Mouse (Mus musculus) embryo, embryonic 11 days (tissue): ENCODE measurements around the gene Inafm2.
A peak's percentile ranks its signal among the peaks of the same experiment; 100 is the strongest.

Source experiments
- DNase-seq: peaks from one replicate; pipeline ENCODE4 v3.0.0-alpha.2; 2015

Inafm2 gene

GRCm38 (mm10) chr2:118760311-118761025, 14.9 kb downstream of the Inafm2 start:
- DNase-seq = no peak

DNA sequence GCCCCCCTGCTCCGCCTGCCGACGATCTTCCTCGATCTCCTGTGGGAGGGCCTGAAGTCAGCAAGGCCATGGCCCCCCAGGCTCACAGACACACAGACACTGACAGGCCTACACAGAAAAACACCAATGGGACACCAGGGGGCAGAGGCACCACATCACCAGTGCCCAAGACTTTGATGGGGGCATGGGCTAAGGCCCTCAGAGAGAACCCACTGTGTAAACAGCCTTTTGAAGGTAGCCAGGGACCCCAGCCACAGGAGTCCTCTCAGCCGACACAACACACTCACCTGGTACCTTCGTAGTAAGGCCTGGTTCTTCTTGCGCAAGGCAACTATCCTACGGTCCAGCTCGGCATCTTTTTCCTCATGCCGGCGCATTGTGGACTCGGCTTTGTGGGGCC, 15.8 kb downstream of the Inafm2 start:
- no peak for DNase-seq

DNA sequence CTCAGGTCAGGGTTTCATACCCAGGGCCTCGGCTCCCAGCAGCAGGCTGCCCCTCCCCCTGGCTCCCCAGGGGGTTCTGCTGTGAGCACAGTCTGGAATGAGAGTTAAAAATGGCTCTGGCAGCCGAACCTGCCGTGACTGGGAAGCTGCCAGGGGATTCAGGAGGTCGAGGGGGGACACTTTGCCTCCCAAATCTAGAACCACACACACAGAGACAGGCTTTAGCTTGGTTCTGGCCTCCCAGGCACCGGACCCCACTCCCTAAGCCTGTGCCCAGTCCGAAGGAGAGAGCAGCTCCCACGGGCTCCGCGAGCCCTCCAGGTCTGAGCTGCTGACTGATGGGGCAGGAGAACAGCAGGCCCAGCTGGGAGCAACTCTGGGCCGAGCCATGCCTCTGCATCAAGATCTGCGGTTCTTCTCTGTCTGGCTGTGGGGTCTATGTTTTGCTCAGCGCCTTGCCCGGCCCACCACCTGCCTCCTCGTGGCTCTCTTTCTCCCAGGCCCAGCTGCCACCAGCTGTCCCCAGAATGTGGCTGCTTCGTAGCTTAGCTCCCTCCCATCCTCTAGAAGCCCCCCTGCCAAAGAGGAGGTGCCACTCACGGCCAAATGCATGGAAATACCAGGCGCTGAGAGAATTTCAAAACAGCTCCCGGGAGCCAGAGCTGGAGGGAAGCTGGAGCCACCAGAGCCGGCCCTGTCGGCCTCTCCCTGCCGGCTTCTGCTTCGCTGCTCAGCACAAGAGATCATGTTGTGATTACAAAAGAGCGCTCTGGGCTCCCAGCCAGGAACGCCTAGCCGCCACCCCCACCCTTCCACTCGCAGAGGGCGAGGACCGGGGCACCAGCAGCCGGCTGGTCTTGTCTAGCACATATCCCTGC, 16.6 kb downstream of the Inafm2 start, which contains the start of gene Ccdc9b:
Gene Ccdc9b, minus strand, starts transcription at position 756 of the 878 bp plus-strand sequence.
- peak; percentile 71 for DNase-seq

DNA sequence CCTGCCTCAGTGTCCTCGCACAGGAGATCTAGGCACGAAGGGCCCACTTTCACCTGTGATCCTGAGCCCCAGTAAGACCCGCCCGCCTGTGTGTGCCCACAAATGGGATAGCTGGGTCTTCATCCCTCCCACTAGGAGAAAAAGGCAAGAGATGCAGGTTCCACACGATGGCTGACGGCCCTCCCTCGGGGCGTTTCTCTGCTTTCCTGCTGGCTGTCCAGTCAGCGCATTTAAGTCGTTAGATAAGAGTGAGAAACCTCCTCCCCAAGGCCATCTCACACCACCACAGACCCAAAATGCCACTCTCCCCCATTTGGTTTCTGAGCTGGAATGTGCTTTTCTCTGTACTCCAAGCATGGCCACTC, 17.2 kb downstream of the Inafm2 start:
- DNase-seq = no peak

- DNase-seq = no peak
These were observed 17.9 kb downstream of the Inafm2 start for GRCm38 (mm10) chr2:118763469-118763868.

GRCm38 (mm10) chr2:118764094-118764831, 18.7 kb downstream of the Inafm2 start:
- peak; percentile 80 for DNase-seq

- DNase-seq = no peak
These were observed 19.3 kb downstream of the Inafm2 start for GRCm38 (mm10) chr2:118764875-118765274.

DNA sequence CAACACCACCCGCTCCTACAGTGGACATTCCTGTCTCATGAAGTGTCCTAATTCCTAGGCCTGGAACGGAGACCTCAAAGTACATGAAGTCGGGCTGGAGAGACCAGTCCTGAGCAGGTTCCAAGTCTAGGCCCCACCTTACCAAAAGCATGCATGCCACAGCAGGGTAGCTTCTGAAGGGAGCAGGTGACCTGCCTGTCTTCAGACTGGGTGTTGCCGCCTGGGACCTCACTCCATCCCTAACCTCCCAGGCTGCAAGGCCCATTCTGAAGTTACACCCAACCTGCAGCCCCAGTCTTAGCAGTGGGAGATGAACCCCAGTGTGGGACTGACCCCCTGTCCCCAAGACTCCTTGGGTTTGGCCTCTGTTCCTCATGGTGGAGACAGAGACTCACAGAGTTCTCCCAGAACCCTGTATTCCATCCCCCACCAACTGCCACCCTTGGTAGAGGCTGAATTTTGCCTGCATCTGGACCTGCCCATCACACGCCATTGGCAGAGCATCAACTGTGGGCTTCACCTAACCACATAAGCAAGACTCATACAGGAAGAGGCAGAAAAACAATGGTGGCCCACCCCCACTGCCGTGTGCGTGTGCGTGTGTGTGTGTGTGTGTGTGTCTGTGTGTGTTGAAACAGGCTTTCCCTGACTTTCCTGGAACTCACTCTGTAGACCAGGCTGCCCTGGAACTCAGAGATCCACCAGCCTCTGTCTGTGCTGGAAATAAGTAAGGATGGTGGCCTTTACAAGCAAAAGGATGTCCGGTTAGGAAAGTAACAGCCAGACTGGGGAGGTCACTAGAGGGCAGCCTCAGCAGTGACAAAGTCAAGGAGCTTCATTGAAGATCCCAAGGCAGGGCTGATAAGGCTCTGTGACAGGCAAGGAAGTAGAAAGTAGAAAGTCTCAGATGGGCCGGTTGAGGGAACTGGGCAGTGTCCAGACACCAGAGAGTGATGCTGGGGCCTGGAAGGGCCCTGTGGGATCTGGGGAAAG, 20.8 kb downstream of the Inafm2 start:
- no peak for DNase-seq

DNA sequence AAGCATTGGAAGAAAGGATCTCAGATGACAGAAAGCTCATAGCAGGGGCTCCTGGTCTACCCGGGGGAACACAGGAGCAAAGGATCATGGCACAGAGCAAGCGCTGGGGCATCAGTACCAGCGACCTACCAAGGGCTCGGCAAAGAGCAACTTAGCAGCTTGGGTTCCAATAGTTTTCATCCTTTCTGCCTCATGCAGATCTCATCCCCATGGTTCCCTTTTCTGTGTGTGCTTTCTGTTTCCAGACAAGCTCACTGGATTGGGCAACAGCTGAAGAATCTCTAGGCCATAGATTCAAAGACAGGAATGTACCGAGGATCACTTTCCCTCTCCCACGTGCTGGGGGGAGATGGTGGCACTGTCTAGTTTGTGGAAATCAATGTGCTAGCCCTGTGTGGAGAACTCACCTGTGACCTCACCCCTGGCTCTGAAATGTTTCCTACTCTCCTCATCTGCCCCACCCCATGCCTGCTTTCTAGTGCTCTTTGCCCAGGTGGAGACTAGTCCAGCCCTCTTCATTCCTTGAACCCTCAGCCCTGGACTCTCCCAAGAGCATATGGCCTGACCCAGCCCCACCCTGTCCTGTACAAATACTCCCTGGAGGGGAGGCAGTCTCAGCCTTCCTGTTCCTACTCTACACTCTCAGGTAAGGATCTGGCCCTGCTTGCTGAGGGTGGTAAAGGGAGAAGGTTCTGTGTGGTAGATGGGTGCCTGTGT, 26.8 kb downstream of the Inafm2 start, which contains the start of gene Phgr1:
Gene Phgr1, plus strand, starts transcription at position 612 of the 717 bp plus-strand sequence.
- DNase-seq = no peak

DNA sequence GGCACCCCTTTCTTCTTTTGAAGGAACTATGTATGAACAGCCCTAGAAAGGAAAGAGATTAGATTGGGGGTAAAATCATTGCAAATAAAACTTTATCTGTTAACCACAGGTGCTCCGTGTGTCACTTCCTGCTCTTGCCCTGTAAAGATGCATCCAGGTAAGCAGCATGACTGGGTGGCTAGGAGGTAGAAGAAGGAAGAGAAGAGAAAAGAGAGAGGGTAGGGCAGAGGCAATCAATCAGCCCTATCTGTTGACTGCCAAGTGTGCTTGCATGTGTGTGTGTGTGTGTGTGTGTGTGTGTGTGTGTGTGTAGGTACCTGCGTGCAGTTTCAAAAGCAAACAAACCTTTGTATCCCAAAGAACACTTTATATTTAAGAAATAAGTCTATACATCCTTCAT, 29.0 kb downstream of the Inafm2 start:
- no peak for DNase-seq

GRCm38 (mm10) chr2:118775396-118775795, 29.8 kb downstream of the Inafm2 start:
- no peak for DNase-seq

DNA sequence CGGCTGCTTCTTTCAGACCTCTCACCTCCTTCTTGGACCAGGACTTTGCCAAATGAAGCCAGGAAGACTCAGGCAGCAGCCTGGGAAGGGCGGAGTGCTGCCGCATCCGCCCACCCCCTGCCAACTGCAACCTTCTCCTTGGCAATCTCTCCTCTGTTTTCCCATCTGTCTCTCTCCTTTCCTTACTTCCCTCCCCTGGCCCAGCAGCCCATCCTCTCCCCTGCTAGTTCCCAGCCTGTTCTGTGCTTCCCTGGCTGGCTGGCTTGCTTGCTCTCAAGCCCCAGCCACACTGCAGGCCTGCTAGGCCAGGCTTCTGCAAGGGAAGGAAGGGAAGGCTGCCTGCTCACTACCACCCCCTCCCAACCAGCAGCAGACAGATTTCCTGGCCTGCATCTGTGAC, 30.3 kb downstream of the Inafm2 start:
- DNase-seq = no peak

DNA sequence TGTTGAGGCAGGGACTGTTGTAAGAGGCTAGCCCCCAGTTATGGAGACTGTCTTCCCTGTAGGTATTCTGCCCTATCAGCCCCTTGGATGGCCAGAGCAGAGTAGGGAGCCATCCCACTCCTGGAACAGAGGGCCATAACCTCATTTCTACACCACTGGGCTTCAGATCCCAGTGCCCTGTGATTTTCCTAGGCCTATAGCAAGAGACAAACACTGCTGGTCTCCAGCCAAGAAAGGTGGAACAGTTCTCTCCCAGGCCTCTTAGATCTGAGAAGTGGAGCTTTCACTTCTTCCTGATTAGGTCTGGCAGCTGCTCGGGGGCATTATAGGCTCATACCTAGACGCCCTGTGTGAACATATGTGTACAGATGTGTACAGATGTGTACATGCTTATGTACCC, 30.7 kb downstream of the Inafm2 start:
- no peak for DNase-seq

DNA sequence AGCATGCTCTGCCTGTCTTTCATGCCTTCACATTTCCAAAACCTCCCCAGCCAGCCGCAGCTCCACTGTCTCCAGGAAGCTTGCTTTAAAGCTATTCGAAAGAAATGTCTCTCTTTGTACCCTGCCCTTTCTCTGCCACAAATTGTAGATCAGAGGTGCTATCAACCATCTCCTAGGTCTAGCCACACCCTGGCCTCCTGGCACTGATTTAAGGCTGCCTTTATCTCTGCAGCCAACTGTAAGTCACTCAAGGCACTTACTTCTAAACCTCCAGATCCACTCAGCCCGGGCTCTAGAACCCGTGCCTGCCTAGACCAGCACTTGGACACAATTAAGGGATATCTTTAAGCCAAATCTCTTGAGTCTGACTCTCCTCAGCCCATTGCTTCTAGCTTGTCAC, 32.9 kb downstream of the Inafm2 start:
- DNase-seq = no peak

DNA sequence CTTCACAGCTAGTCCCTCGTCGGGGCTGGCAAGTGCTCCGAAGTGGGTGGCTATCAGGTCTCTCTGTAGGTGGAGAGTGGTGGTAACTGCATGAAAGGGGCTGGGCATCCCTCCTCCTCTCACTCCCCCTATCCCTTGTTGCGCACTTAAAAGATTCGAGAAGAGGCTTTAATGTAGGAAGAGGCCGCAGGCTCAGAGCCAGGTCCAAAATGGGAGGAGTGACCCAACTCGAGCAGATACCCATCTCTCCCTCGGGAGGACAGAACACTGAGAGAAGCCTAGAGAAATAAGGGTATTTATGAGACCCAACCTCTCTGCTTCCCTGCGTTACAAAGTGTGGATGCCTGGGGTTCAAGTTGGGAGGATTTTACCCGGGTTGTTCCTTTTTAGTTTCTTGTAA, 33.5 kb downstream of the Inafm2 start:
- DNase-seq = no peak

GRCm38 (mm10) chr2:118779504-118780480, 34.2 kb downstream of the Inafm2 start, which contains the start of gene Disp2:
TSS of gene Disp2 (plus strand) at chr2:118779719.
- DNase-seq = peak; percentile 96

- no peak for DNase-seq
These were observed 35.6 kb downstream of the Inafm2 start for GRCm38 (mm10) chr2:118781115-118781514.

DNA sequence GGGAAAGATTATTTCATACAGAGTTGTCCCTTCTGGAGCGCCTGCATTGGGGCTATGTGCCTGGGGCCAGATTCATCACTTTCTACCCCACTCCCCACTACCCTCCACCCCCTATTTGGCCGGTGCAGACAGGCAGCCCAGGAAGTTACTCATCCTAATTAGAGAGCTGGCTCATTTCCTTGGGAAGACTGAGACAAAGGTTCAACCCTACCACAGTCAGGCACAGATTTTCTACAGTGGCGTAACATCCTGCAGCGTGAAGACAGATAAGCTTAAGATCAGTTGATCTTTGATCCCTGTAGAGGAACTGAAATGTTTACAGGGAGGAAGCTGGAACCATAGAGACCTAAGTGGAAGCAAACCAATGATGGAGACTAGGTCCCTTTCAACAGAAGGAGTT, 36.7 kb downstream of the Inafm2 start:
- DNase-seq = no peak

DNA sequence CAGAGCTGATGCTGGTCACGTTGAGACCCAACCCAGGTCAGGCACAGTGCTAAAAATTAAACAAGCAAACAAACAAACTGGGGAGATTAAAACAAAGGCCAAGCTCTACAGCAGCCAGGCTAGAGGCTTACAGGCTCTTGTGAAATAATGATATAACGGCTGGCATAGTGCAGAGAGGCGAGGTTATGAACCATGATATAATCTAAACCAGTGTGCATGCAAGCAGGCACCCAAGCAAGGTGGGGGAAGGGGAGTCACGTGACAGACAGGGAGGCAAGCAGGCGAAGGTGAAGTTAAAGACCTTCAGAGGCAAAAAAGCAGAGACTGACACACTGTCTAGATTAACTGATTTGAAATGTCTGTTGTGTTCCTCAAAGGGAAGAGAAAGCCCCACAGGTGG, 37.5 kb downstream of the Inafm2 start:
- DNase-seq = no peak

- no peak for DNase-seq
These were observed 38.1 kb downstream of the Inafm2 start for GRCm38 (mm10) chr2:118783663-118784062.
